Mouse (Mus musculus): ENCODE data around the gene Cep41. TPM values are rescaled to one million over a fixed set of nuclear protein-coding genes. Genes with fewer than 3 reads are reported as not detected.

Cep41 gene
- total RNA-seq, 2 experiments from 2014 or later: 12.0 to 22.2 TPM

GRCm38 (mm10) chr6:30643694-30644460 lies 49.7 kb downstream of the Cep41 start:
- no peak for ATAC-seq (replicated peaks; ENCODE audit: low FRiP score, low TSS enrichment, poor library complexity, severe bottlenecking)

- peak; percentile 96 for ATAC-seq (replicated peaks; ENCODE audit: low FRiP score, low TSS enrichment, poor library complexity, severe bottlenecking)
These were observed 54.8 kb downstream of the Cep41 start, which contains the start of gene Cpa1 for GRCm38 (mm10) chr6:30638674-30639268. TSS of gene Cpa1 (plus strand) at chr6:30639218.

GRCm38 (mm10) chr6:30636186-30636842 lies 57.2 kb downstream of the Cep41 start:
- ATAC-seq (replicated peaks; ENCODE audit: low FRiP score, low TSS enrichment, poor library complexity, severe bottlenecking): no peak

- ATAC-seq (replicated peaks; ENCODE audit: low FRiP score, low TSS enrichment, poor library complexity, severe bottlenecking): no peak
These were observed 58.1 kb downstream of the Cep41 start for GRCm38 (mm10) chr6:30635361-30635862.

- no peak for ATAC-seq (replicated peaks; ENCODE audit: low FRiP score, low TSS enrichment, poor library complexity, severe bottlenecking)
These were observed 63.6 kb downstream of the Cep41 start for GRCm38 (mm10) chr6:30629989-30630388.

GRCm38 (mm10) chr6:30628152-30628551 lies 65.4 kb downstream of the Cep41 start:
- no peak for ATAC-seq (replicated peaks; ENCODE audit: low FRiP score, low TSS enrichment, poor library complexity, severe bottlenecking)

GRCm38 (mm10) chr6:30624763-30625162 lies 68.8 kb downstream of the Cep41 start:
- ATAC-seq (replicated peaks; ENCODE audit: low FRiP score, low TSS enrichment, poor library complexity, severe bottlenecking): no peak

GRCm38 (mm10) chr6:30621986-30622389 lies 71.6 kb downstream of the Cep41 start:
- no peak for ATAC-seq (replicated peaks; ENCODE audit: low FRiP score, low TSS enrichment, poor library complexity, severe bottlenecking)

GRCm38 (mm10) chr6:30620994-30621393 lies 72.6 kb downstream of the Cep41 start:
- ATAC-seq (replicated peaks; ENCODE audit: low FRiP score, low TSS enrichment, poor library complexity, severe bottlenecking): no peak

GRCm38 (mm10) chr6:30620591-30620990 lies 73.0 kb downstream of the Cep41 start:
- ATAC-seq (replicated peaks; ENCODE audit: low FRiP score, low TSS enrichment, poor library complexity, severe bottlenecking): no peak

GRCm38 (mm10) chr6:30619606-30620005 lies 73.9 kb downstream of the Cep41 start:
- no peak for ATAC-seq (replicated peaks; ENCODE audit: low FRiP score, low TSS enrichment, poor library complexity, severe bottlenecking)

- ATAC-seq (replicated peaks; ENCODE audit: low FRiP score, low TSS enrichment, poor library complexity, severe bottlenecking): no peak
These were observed 74.8 kb downstream of the Cep41 start for GRCm38 (mm10) chr6:30618735-30619134.

GRCm38 (mm10) chr6:30617959-30618590 lies 75.5 kb downstream of the Cep41 start:
- ATAC-seq (replicated peaks; ENCODE audit: low FRiP score, low TSS enrichment, poor library complexity, severe bottlenecking): no peak

GRCm38 (mm10) chr6:30617020-30617958 lies 76.3 kb downstream of the Cep41 start:
- ATAC-seq (replicated peaks; ENCODE audit: low FRiP score, low TSS enrichment, poor library complexity, severe bottlenecking): no peak

- ATAC-seq (replicated peaks; ENCODE audit: low FRiP score, low TSS enrichment, poor library complexity, severe bottlenecking): no peak
These were observed 77.0 kb downstream of the Cep41 start for GRCm38 (mm10) chr6:30616491-30616941.

- no peak for ATAC-seq (replicated peaks; ENCODE audit: low FRiP score, low TSS enrichment, poor library complexity, severe bottlenecking)
These were observed 77.8 kb downstream of the Cep41 start for GRCm38 (mm10) chr6:30615741-30616140.

GRCm38 (mm10) chr6:30614251-30614650 lies 79.3 kb downstream of the Cep41 start:
- no peak for ATAC-seq (replicated peaks; ENCODE audit: low FRiP score, low TSS enrichment, poor library complexity, severe bottlenecking)

- ATAC-seq (replicated peaks; ENCODE audit: low FRiP score, low TSS enrichment, poor library complexity, severe bottlenecking): no peak
These were observed 82.3 kb downstream of the Cep41 start for GRCm38 (mm10) chr6:30611212-30611611.

GRCm38 (mm10) chr6:30610710-30611109 lies 82.8 kb downstream of the Cep41 start, which contains the start of gene Cpa5:
TSS of gene Cpa5 (plus strand) at chr6:30611010.
- ATAC-seq (replicated peaks; ENCODE audit: low FRiP score, low TSS enrichment, poor library complexity, severe bottlenecking): no peak
